Mouse (Mus musculus): ENCODE measurements at regions not wholly inside any gene's neighbourhood (a gene's known extent, or its start where the extent isn't known, plus 50 kb on each side); places are given as distances from the start of the nearest gene placed in this dataset.

- TF ChIP-seq CTCF (IDR thresholded peaks at IDR 0.05; ENCODE audit: low read depth) (no peak), EP300 (IDR thresholded peaks at IDR 0.05; ENCODE audit: low read depth) (no peak)
Measured at GRCm38 (mm10) chr8:26260294-26260693, 141.0 kb downstream of the Gm45692 start.
